Mouse (Mus musculus): ENCODE data around the gene Gm17018.

Gene Gm17018

GRCm38 (mm10) chr19:45549128-45549915 is 11.1 kb upstream of the Gm17018 start:
- no peak for ATAC-seq (ENCODE audit: low TSS enrichment)

- no peak for ATAC-seq (ENCODE audit: low TSS enrichment)
These were observed 10.5 kb upstream of the Gm17018 start for GRCm38 (mm10) chr19:45549948-45550347.

GRCm38 (mm10) chr19:45552187-45552586 is 8.2 kb upstream of the Gm17018 start:
- no peak for ATAC-seq (ENCODE audit: low TSS enrichment)

GRCm38 (mm10) chr19:45554136-45554535 is 6.3 kb upstream of the Gm17018 start:
- no peak for ATAC-seq (ENCODE audit: low TSS enrichment)

GRCm38 (mm10) chr19:45565925-45566715 is 5.7 kb downstream of the Gm17018 start:
- ATAC-seq (ENCODE audit: low TSS enrichment) = no peak

GRCm38 (mm10) chr19:45567367-45567766 is 7.0 kb downstream of the Gm17018 start:
- no peak for ATAC-seq (ENCODE audit: low TSS enrichment)

GRCm38 (mm10) chr19:45573033-45573432 is 12.6 kb downstream of the Gm17018 start:
- ATAC-seq (ENCODE audit: low TSS enrichment) = no peak

- ATAC-seq (ENCODE audit: low TSS enrichment) = peak; percentile 78
These were observed 13.4 kb downstream of the Gm17018 start for GRCm38 (mm10) chr19:45573861-45574267.

- ATAC-seq (ENCODE audit: low TSS enrichment) = no peak
These were observed 14.0 kb downstream of the Gm17018 start for GRCm38 (mm10) chr19:45574339-45574898.

- ATAC-seq (ENCODE audit: low TSS enrichment) = no peak
These were observed 14.7 kb downstream of the Gm17018 start for GRCm38 (mm10) chr19:45574941-45575631.

- ATAC-seq (ENCODE audit: low TSS enrichment) = no peak
These were observed 15.2 kb downstream of the Gm17018 start for GRCm38 (mm10) chr19:45575632-45576001.

GRCm38 (mm10) chr19:45577141-45577750 is 16.8 kb downstream of the Gm17018 start:
- ATAC-seq (ENCODE audit: low TSS enrichment) = no peak

GRCm38 (mm10) chr19:45578976-45579375 is 18.6 kb downstream of the Gm17018 start:
- ATAC-seq (ENCODE audit: low TSS enrichment) = no peak

GRCm38 (mm10) chr19:45579416-45579815 is 19.0 kb downstream of the Gm17018 start:
- ATAC-seq (ENCODE audit: low TSS enrichment) = no peak

GRCm38 (mm10) chr19:45580235-45580634 is 19.8 kb downstream of the Gm17018 start:
- ATAC-seq (ENCODE audit: low TSS enrichment) = no peak

GRCm38 (mm10) chr19:45581257-45581656 is 20.8 kb downstream of the Gm17018 start:
- ATAC-seq (ENCODE audit: low TSS enrichment) = no peak

- no peak for ATAC-seq (ENCODE audit: low TSS enrichment)
These were observed 21.7 kb downstream of the Gm17018 start for GRCm38 (mm10) chr19:45582161-45582560.

GRCm38 (mm10) chr19:45583136-45583535 is 22.7 kb downstream of the Gm17018 start:
- no peak for ATAC-seq (ENCODE audit: low TSS enrichment)

- ATAC-seq (ENCODE audit: low TSS enrichment) = no peak
These were observed 24.6 kb downstream of the Gm17018 start for GRCm38 (mm10) chr19:45584856-45585620.

- ATAC-seq (ENCODE audit: low TSS enrichment) = no peak
These were observed 26.4 kb downstream of the Gm17018 start for GRCm38 (mm10) chr19:45586850-45587249.

Measured in frontal cortex, adult (tissue).